Mouse (Mus musculus): ENCODE data around the gene Senp1.

- TF ChIP-seq POLR2A (IDR thresholded peaks at IDR 0.05; ENCODE audit: borderline replicate concordance, extremely low read depth, low read depth, low read length) (no peak), CTCF (IDR thresholded peaks at IDR 0.05; ENCODE audit: insufficient read depth, low read length) (no peak)
Observed at GRCm38 (mm10) chr15:98039682-98040081, 53.9 kb downstream of the Senp1 start.

Measured in lung, adult 2 months (tissue).